Mouse (Mus musculus): ENCODE data around the gene Gda. TPM values are rescaled to one million over a fixed set of nuclear protein-coding genes. Genes with fewer than 3 reads are reported as not detected.

Gda gene
- polyA plus RNA-seq, 1 experiment, result 75.1 TPM

GRCm38 (mm10) chr19:21432286-21432685, 41.0 kb downstream of the Gda start:
- Histone ChIP-seq H3K27ac (ENCODE audit: insufficient read depth, low read length) (no peak overlapping the region), H3K4me3 (ENCODE audit: insufficient read depth, low read length) (no peak overlapping the region), H3K4me1 (ENCODE audit: control insufficient read depth, insufficient read depth, low read length) (peaks cover 14% of the 10 kb centered on the region)
- TF ChIP-seq CTCF (IDR thresholded peaks at IDR 0.05; ENCODE audit: extremely low read depth, insufficient read depth, low read length) (no peak), POLR2A (IDR thresholded peaks at IDR 0.05; ENCODE audit: extremely low read depth, insufficient read depth, low read length) (no peak)

GRCm38 (mm10) chr19:21425391-21425790, 47.9 kb downstream of the Gda start:
- Histone ChIP-seq H3K4me1 (ENCODE audit: control insufficient read depth, insufficient read depth, low read length) (peaks cover 18% of the 10 kb centered on the region), H3K4me3 (ENCODE audit: insufficient read depth, low read length) (no peak overlapping the region), H3K27ac (ENCODE audit: insufficient read depth, low read length) (no peak overlapping the region)
- TF ChIP-seq CTCF (IDR thresholded peaks at IDR 0.05; ENCODE audit: extremely low read depth, insufficient read depth, low read length), result no peak
- no peak for TF ChIP-seq POLR2A (IDR thresholded peaks at IDR 0.05; ENCODE audit: extremely low read depth, insufficient read depth, low read length)

GRCm38 (mm10) chr19:21423731-21424130, 49.5 kb downstream of the Gda start:
- TF ChIP-seq POLR2A (IDR thresholded peaks at IDR 0.05; ENCODE audit: extremely low read depth, insufficient read depth, low read length), result no peak
- no peak for TF ChIP-seq CTCF (IDR thresholded peaks at IDR 0.05; ENCODE audit: extremely low read depth, insufficient read depth, low read length)
- Histone ChIP-seq H3K27ac (ENCODE audit: insufficient read depth, low read length) (no peak overlapping the region), H3K4me1 (ENCODE audit: control insufficient read depth, insufficient read depth, low read length) (peaks cover 11% of the 10 kb centered on the region), H3K4me3 (ENCODE audit: insufficient read depth, low read length) (no peak overlapping the region)

GRCm38 (mm10) chr19:21418418-21418817, 54.8 kb downstream of the Gda start:
- no peak for TF ChIP-seq CTCF (IDR thresholded peaks at IDR 0.05; ENCODE audit: extremely low read depth, insufficient read depth, low read length)
- no peak for TF ChIP-seq POLR2A (IDR thresholded peaks at IDR 0.05; ENCODE audit: extremely low read depth, insufficient read depth, low read length)
- H3K27ac ChIP-seq (ENCODE audit: insufficient read depth, low read length), result no peak overlapping the region
- 0 out of 2 replicates have a peak, but pooled peaks cover 1% of the 10 kb centered on the region for H3K4me1 ChIP-seq (ENCODE audit: control insufficient read depth, insufficient read depth, low read length)
- no peak overlapping the region for H3K4me3 ChIP-seq (ENCODE audit: insufficient read depth, low read length)

- H3K27ac ChIP-seq (ENCODE audit: insufficient read depth, low read length), result no peak overlapping the region
- H3K4me1 ChIP-seq (ENCODE audit: control insufficient read depth, insufficient read depth, low read length), result no peaks in the 10 kb centered on the region
- no peak overlapping the region for H3K4me3 ChIP-seq (ENCODE audit: insufficient read depth, low read length)
- no peak for TF ChIP-seq POLR2A (IDR thresholded peaks at IDR 0.05; ENCODE audit: extremely low read depth, insufficient read depth, low read length)
- no peak for TF ChIP-seq CTCF (IDR thresholded peaks at IDR 0.05; ENCODE audit: extremely low read depth, insufficient read depth, low read length)
These were observed 57.9 kb downstream of the Gda start for GRCm38 (mm10) chr19:21415377-21415776.

- Histone ChIP-seq H3K27ac (ENCODE audit: insufficient read depth, low read length) (no peak overlapping the region), H3K4me3 (ENCODE audit: insufficient read depth, low read length) (no peak overlapping the region), H3K4me1 (ENCODE audit: control insufficient read depth, insufficient read depth, low read length) (no peaks in the 10 kb centered on the region)
- no peak for TF ChIP-seq CTCF (IDR thresholded peaks at IDR 0.05; ENCODE audit: extremely low read depth, insufficient read depth, low read length)
- TF ChIP-seq POLR2A (IDR thresholded peaks at IDR 0.05; ENCODE audit: extremely low read depth, insufficient read depth, low read length), result no peak
These were observed 64.1 kb downstream of the Gda start for GRCm38 (mm10) chr19:21409178-21409577.

- Histone ChIP-seq H3K4me1 (ENCODE audit: control insufficient read depth, insufficient read depth, low read length) (no peaks in the 10 kb centered on the region), H3K4me3 (ENCODE audit: insufficient read depth, low read length) (no peak overlapping the region), H3K27ac (ENCODE audit: insufficient read depth, low read length) (no peak overlapping the region)
- TF ChIP-seq POLR2A (IDR thresholded peaks at IDR 0.05; ENCODE audit: extremely low read depth, insufficient read depth, low read length) (no peak), CTCF (IDR thresholded peaks at IDR 0.05; ENCODE audit: extremely low read depth, insufficient read depth, low read length) (no peak)
These were observed 65.9 kb downstream of the Gda start for GRCm38 (mm10) chr19:21407363-21407762.

- H3K27ac ChIP-seq (ENCODE audit: insufficient read depth, low read length), result no peak overlapping the region
- no peak overlapping the region for H3K4me3 ChIP-seq (ENCODE audit: insufficient read depth, low read length)
- H3K4me1 ChIP-seq (ENCODE audit: control insufficient read depth, insufficient read depth, low read length), result no peaks in the 10 kb centered on the region
- no peak for TF ChIP-seq CTCF (IDR thresholded peaks at IDR 0.05; ENCODE audit: extremely low read depth, insufficient read depth, low read length)
- no peak for TF ChIP-seq POLR2A (IDR thresholded peaks at IDR 0.05; ENCODE audit: extremely low read depth, insufficient read depth, low read length)
These were observed 75.3 kb downstream of the Gda start for GRCm38 (mm10) chr19:21397994-21398393.

- Histone ChIP-seq H3K4me3 (ENCODE audit: insufficient read depth, low read length) (no peak overlapping the region), H3K4me1 (ENCODE audit: control insufficient read depth, insufficient read depth, low read length) (no peaks in the 10 kb centered on the region; the same call in 1 of the 2 replicates), H3K27ac (ENCODE audit: insufficient read depth, low read length) (no peak overlapping the region)
- TF ChIP-seq POLR2A (IDR thresholded peaks at IDR 0.05; ENCODE audit: extremely low read depth, insufficient read depth, low read length), result no peak
- TF ChIP-seq CTCF (IDR thresholded peaks at IDR 0.05; ENCODE audit: extremely low read depth, insufficient read depth, low read length), result no peak
These were observed 76.9 kb downstream of the Gda start for GRCm38 (mm10) chr19:21396364-21396763.

- Histone ChIP-seq H3K27ac (ENCODE audit: insufficient read depth, low read length) (no peak overlapping the region), H3K4me1 (ENCODE audit: control insufficient read depth, insufficient read depth, low read length) (no peaks in the 10 kb centered on the region; the same call in 1 of the 2 replicates), H3K4me3 (ENCODE audit: insufficient read depth, low read length) (no peak overlapping the region)
- no peak for TF ChIP-seq CTCF (IDR thresholded peaks at IDR 0.05; ENCODE audit: extremely low read depth, insufficient read depth, low read length)
- no peak for TF ChIP-seq POLR2A (IDR thresholded peaks at IDR 0.05; ENCODE audit: extremely low read depth, insufficient read depth, low read length)
These were observed 82.3 kb downstream of the Gda start for GRCm38 (mm10) chr19:21390904-21391303.

Data from cortical plate, adult 2 months (tissue).